Mouse (Mus musculus): Measurements from ENCODE around the gene Il3. TPM values are rescaled to one million over a fixed set of nuclear protein-coding genes. Genes with fewer than 3 reads are reported as not detected.

Gene Il3
- polyA plus RNA-seq (2014; fragmentation: Illumina TruSeq; extraction: RNeasy Lipid Tissue Mini Kit (QIAGEN cat#74804); ENCODE audit: low read depth, low replicate concordance) = not detected

GRCm38 (mm10) chr11:54267177-54267576 lies at the start of gene Il3:
Il3 (minus strand) TSS chr11:54267277.

GRCm38 (mm10) chr11:54303728-54304470 lies 36.8 kb upstream of the Il3 start, which contains the start of gene Acsl6:
Acsl6 (plus strand) TSS chr11:54303798.

DNA sequence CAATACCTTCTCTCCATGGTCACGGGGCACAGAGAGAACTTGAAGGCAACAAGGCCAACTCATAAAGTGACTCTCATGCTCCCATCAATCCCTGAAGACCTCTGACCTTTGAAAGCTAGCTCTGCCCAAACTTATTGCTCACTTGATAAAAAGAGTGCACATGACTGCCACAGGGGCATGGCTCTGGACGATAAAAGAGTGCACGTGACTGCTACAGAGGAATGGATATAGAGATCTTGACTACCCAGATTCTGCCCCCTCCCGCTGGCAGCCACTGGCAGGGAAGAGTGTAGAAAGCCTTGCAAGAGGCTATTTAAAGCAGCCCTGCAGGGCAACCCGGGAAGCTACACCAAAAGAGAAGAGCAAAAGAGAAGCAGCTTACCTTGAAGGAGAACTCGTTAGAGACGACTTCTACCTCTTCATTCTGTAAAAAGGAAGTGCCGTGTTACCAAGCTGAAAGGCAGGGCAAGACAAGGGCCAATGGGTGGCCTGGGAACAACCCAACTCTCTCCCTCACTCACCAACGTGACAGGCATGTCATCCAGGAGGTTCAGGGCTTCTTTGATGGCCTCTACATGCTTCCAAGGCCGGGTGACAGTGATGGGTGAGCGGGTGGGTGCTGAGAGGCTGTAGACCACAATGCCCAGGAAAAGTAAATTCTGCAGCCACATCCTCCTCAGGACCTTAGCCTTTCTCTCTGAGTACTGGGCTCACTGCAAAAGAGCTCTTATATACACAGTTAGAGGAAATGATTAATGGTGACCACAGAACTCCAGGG lies 17.9 kb downstream of the Il3 start, which contains the start of gene Csf2:
Gene Csf2, minus strand, starts transcription at position 728 of the 778 bp plus-strand sequence.

Other genes with a start within 250 kb of the Il3 start
- 8.9 TPM for gene Slc22a4, start 239.2 kb downstream of the Il3 start, polyA plus RNA-seq (2014; fragmentation: Illumina TruSeq; extraction: RNeasy Lipid Tissue Mini Kit (QIAGEN cat#74804); ENCODE audit: low read depth, low replicate concordance)
- gene Pdlim4, start 198.3 kb downstream of the Il3 start, polyA plus RNA-seq (2014; fragmentation: Illumina TruSeq; extraction: RNeasy Lipid Tissue Mini Kit (QIAGEN cat#74804); ENCODE audit: low read depth, low replicate concordance) = 48.6 TPM
- gene P4ha2, start 167.2 kb downstream of the Il3 start, polyA plus RNA-seq (2014; fragmentation: Illumina TruSeq; extraction: RNeasy Lipid Tissue Mini Kit (QIAGEN cat#74804); ENCODE audit: low read depth, low replicate concordance) = 79.3 TPM
- gene Csf2, start 17.6 kb downstream of the Il3 start, polyA plus RNA-seq (2014; fragmentation: Illumina TruSeq; extraction: RNeasy Lipid Tissue Mini Kit (QIAGEN cat#74804); ENCODE audit: low read depth, low replicate concordance) = not detected
- gene Acsl6, start 36.5 kb upstream of the Il3 start, polyA plus RNA-seq (2014; fragmentation: Illumina TruSeq; extraction: RNeasy Lipid Tissue Mini Kit (QIAGEN cat#74804); ENCODE audit: low read depth, low replicate concordance) = 3.6 TPM
- 0.29 TPM for gene Meikin, start 103.4 kb upstream of the Il3 start, polyA plus RNA-seq (2014; fragmentation: Illumina TruSeq; extraction: RNeasy Lipid Tissue Mini Kit (QIAGEN cat#74804); ENCODE audit: low read depth, low replicate concordance)
- gene Fnip1, start 170.9 kb upstream of the Il3 start, polyA plus RNA-seq (2014; fragmentation: Illumina TruSeq; extraction: RNeasy Lipid Tissue Mini Kit (QIAGEN cat#74804); ENCODE audit: low read depth, low replicate concordance) = 13.1 TPM

Data from adipose tissue, adult 10 weeks (tissue).